Mouse (Mus musculus): ENCODE measurements around the gene Slk. TPM values are rescaled to one million over a fixed set of nuclear protein-coding genes. Genes with fewer than 3 reads are reported as not detected.
"Not testable (repeated sequence)": the region's sequence is repeated elsewhere in the genome, so short reads cannot be mapped to it uniquely, and the experiment has no call there.

The Slk gene
- total RNA-seq, 4 experiments from 2014 or later, result 53.2 to 54.7 (median 54.1) TPM

DNA sequence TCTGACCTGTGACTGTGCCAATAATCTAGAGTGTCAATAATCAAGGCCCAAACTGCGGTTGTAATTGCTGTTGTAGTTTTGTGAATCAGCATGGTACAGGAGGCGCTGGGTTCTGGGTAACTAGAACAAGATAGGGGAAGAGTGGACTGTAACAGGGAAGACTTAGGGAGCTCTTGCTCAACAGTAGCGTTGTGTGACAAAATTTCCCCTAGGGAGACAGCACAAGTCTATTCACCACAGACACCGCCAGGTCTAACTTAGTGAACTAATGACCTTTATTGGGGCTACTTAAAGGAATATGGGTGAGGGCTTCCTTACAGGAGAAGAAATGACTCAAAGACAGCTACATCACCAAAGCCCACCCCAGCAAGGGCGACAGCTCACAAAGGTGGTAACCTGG, 9.4 kb upstream of the Slk start:
- DNase-seq (ENCODE audit: low spot score in 2 of 2), result no peak

DNA sequence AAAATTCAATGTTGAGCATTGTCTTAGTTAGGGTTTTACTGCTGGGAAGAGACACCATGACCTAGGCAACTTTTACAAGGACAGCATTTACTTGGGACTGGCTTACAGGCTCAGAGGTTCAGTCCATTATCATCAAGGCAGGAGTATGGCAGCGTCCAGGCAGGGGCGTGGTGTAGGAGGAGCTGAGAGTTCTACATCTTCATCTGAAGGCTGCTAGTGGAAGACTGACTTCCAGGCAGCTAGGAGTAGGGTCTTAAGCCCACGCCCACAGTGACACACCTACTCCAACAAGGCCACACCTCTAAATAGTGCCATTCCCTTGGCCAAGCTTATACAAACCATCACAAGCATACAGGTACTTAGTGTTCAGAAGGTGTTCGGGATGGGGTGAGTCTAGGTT, 7.5 kb upstream of the Slk start:
- not testable (repeated sequence) for DNase-seq (ENCODE audit: low spot score in 2 of 2)

- DNase-seq (ENCODE audit: low spot score in 2 of 2), result no peak
Measured at GRCm38 (mm10) chr19:47573718-47574117, 5.8 kb upstream of the Slk start.

DNA sequence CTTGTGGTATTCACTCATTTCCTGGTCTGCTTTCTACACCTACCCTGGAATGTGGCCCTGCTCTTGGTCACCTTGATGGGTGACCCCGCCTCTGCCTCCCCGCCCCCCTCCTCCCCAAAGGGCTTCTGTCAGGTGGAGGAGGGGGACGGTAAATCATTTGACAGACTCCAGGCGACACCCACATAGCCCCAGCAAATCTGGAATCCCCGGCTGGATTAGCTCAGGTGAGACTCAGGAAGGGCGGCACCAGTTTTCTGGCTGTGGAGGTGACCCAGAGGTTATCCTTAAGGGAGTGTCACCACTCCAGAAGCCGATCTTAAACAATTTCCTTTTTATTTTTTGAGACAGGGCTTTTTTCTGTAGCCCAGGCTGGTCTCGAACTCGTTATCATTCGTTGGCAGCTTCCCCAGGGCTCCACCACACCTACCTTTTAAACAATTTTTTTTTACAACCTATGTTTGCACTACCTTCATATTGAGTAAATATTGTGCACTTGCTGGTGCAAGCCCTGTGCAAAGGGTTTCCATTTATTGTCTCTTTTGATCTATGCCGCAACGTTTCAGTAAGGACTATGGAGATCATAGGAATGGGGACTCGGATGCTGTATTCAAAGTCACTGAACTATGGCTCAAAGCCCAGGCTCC, 775 bp upstream of the Slk start:
- DNase-seq (ENCODE audit: low spot score in 2 of 2), result no peak

- peak in 1 of 2 experiments; percentile 13 for DNase-seq (ENCODE audit: low spot score in 2 of 2)
Measured at GRCm38 (mm10) chr19:47579788-47580631, 532 bp downstream of the Slk start.

GRCm38 (mm10) chr19:47585772-47586171, 6.3 kb downstream of the Slk start:
- DNase-seq (ENCODE audit: low spot score in 2 of 2), result no peak

DNA sequence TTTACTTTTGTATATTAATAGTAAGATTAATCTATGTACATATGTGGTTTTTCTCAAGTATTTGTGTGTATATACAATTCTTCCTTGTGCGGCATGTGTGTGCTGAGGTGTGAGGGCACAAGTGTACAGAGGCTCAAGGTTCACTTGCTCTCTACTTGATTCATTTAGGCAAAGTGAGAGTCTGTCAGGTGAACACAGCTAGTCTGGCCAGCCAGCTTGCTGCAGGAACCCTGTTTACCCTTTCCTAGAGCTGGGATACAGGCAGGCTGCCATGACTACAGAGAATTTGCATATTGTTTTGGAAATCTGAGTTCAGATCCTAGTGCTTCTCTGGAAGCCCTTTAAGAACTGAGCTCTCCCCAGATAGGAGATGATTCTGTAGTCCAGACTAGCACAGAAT, 7.5 kb downstream of the Slk start:
- DNase-seq (ENCODE audit: low spot score in 2 of 2), result no peak

DNA sequence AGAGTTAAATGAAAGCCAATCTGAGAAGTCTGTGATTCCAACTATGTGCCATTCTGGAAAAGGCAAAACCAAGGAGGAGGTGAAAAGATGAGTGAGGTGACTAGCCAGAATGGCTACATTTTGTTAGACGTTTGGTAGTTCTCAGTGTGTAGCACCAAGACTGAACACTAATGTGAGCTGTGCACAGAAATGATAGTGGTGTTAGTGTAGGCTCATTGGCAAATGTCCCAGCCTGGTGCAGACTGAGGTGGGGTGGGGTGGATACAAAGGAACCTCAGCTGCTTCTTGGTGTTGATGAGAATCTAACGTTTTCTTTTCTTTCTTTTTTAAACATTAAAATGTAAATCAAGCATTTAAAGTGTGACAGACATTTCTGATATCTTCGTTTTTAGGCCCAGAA, 29.0 kb downstream of the Slk start:
- no peak for DNase-seq (ENCODE audit: low spot score in 2 of 2)

- no peak for DNase-seq (ENCODE audit: low spot score in 2 of 2)
Measured at GRCm38 (mm10) chr19:47613442-47613841, 34.0 kb downstream of the Slk start.

DNA sequence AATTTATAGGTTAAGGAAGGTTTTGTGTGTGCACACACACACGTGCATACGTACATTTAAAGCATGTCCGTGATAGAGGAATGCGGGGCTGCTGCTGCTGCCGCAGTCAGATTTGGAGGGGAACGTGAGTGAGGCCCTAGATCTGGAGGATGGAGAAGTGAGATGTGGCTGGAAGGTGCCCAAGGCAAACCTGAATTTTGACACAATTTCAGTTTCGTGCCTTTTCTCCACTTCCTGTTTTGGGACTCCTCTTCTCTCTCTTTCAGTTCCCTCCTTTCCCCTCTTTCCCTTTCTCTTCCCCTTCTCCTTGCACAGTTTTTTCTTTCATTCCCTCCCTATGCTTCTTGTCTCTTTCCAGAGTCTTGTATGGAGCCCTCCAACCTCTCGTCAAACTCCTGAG, 42.0 kb downstream of the Slk start:
- DNase-seq (ENCODE audit: low spot score in 2 of 2), result no peak

DNA sequence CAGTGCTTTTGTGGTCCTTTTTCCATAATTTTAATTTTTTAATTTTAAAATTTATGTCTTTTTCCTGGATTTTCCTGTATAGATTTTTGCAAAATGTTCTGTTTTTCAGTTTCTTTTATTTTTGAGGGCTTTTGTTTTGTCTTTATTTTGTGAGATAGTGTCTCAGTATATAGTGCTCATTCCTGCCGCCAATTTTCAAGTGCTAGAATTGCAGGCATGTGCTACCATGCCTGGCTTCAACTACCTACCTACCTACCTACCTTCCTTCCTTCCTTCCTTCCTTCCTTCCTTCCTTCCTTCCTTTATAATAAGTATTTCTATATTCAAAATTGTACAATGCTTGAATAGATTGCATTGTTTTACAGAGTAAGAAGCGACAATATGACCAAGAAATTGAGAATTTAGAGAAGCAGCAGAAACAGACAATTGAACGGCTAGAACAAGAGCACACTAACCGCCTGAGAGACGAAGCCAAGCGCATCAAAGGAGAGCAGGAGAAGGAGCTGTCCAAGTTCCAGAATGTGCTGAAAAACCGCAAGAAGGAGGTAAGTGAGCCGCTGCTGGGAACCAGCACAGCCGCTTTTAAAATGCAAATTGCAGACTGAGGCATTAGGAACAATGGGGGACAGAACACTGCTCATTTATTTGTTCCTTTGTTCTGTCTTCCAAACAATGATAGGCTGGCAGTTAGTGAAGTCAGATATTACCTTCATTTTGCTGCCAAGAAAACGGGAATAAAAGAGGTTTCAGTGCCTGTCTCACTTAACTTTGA, 45.6 kb downstream of the Slk start:
- no peak for DNase-seq (ENCODE audit: low spot score in 2 of 2)

GRCm38 (mm10) chr19:47627450-47627849, 48.0 kb downstream of the Slk start:
- no peak for DNase-seq (ENCODE audit: low spot score in 2 of 2)

DNA sequence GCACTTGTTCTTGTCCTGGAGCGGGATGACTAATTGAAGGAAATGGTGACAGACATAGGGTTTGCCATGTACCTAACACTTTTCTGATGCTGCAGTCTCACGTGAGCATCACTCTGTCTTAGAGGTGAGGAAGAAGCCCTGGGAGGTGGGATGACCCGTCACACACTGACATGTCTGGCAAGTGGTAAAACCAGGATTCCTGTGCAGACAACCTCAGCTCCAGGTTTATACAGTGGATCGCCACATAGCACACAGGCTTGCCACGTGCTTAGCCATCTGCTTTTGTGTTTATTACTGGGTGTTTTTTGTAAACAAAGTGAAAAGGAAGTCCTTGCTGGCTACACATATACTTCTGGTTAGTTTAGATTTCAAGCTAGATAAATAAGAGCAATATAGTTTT, 49.6 kb downstream of the Slk start:
- no peak for DNase-seq (ENCODE audit: low spot score in 2 of 2)

GRCm38 (mm10) chr19:47630381-47630780, 50.9 kb downstream of the Slk start:
- no peak for DNase-seq (ENCODE audit: low spot score in 2 of 2)

DNA sequence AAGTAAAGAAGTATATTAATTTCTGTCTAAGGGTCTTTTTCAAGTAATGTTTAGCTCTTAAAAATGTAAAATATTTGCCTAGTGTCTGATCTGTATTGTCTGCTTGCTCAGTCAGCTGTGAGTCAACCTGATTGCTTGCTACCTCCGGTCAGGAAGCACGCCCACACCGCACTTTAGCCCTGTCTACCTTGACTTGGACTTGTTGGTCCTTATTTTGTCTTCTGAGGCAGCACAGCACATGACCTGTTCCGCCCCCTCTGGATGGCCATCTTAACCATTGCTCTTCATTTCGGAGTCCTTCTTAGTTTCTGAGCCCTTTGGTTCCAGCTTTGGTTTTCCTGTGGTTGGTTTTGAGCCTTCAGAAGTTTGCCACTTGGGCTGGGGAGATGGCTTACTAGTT, 52.3 kb downstream of the Slk start:
- DNase-seq (ENCODE audit: low spot score in 2 of 2), result no peak

DNA sequence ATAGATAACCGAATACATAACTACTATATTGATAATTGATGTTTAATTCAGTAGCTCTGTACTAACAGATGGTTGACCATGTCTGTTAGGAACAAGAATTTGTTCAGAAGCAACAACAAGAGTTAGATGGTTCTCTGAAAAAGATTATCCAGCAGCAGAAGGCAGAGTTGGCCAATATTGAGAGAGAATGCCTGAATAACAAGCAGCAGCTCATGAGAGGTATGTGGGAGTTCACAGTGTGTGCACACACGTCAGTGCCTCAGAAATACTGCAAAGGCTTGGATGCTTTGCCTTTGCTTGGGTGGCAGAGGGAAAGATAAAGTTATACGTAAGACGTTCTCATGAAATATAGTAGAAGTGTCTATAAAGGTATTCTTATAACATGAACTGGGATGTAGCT, 55.9 kb downstream of the Slk start:
- no peak for DNase-seq (ENCODE audit: low spot score in 2 of 2)

DNA sequence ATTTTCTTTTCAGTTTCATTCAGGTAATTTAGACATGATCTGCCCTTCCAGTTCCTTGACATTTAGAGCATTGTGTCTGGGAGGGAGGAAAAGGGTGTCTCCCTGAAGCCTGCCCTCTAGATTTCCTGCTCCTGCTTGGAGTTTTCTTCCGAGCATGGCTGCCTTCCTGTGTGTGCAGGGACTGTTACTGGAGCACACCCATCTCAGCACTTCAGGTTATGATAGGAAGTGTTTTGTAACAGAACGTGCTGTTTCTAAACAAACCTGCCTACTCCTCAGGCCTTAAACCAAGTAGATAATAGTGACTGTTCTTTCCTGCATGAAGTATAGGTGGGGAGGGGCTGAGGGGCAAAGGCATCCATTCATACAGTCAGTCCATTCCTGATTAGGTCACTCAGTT, 64.4 kb downstream of the Slk start:
- no peak for DNase-seq (ENCODE audit: low spot score in 2 of 2)

GRCm38 (mm10) chr19:47645583-47645982, 66.1 kb downstream of the Slk start:
- DNase-seq (ENCODE audit: low spot score in 2 of 2), result no peak

GRCm38 (mm10) chr19:47646508-47647120, 67.1 kb downstream of the Slk start:
- no peak for DNase-seq (ENCODE audit: low spot score in 2 of 2)

GRCm38 (mm10) chr19:47649071-47649470, 69.6 kb downstream of the Slk start:
- DNase-seq (ENCODE audit: low spot score in 2 of 2), result no peak

DNA sequence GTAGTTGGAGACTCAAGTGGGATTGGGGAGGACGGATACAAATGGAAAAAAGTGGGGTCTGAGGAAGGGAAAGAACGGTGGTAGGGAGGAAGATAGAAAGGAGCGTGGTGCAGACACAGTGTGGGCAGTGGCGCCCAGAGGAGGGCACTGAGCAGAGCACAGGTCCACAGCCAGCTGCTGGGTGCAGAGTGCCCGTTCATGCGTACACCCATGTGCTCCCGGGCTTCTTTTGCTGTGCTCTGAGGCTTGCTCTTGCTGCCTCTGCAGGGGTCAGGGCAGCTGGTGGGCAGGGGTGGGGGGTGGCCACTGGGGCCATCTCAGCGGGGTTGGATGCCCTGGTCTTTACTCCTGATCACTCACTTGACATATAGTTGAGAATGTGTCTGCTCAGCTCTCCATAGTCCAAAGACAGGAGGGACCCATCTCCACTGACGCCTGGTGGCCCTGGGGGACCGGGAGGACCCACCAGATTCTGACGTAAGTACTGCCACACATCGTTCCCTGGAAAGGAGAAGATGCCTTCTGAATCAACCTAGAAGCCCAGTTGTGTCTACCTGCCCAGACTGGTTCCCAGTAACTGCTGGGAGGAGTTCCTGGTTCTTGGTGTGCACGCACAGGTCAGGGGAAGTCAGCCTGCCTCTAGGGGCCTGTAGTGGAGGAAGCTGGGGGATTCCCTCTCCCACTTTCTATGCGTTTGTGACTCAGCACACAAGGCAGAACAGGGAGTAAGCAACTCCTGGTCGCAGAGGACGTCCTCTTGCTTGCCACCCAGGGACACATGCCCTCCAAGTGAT, 71.1 kb downstream of the Slk start:
- no peak for DNase-seq (ENCODE audit: low spot score in 2 of 2)

Data from left cerebral cortex, adult 8-10 months (tissue).